Mouse (Mus musculus): Measurements from ENCODE around the gene Masp2. TPM values are rescaled to one million over a fixed set of nuclear protein-coding genes. Genes with fewer than 3 reads are reported as not detected.

Gene Masp2
- 0.34 and 0.63 TPM in 2 replicates for polyA plus RNA-seq (2015; fragmentation: Nextera tagmentation; extraction: Ambion mirVana)

DNA sequence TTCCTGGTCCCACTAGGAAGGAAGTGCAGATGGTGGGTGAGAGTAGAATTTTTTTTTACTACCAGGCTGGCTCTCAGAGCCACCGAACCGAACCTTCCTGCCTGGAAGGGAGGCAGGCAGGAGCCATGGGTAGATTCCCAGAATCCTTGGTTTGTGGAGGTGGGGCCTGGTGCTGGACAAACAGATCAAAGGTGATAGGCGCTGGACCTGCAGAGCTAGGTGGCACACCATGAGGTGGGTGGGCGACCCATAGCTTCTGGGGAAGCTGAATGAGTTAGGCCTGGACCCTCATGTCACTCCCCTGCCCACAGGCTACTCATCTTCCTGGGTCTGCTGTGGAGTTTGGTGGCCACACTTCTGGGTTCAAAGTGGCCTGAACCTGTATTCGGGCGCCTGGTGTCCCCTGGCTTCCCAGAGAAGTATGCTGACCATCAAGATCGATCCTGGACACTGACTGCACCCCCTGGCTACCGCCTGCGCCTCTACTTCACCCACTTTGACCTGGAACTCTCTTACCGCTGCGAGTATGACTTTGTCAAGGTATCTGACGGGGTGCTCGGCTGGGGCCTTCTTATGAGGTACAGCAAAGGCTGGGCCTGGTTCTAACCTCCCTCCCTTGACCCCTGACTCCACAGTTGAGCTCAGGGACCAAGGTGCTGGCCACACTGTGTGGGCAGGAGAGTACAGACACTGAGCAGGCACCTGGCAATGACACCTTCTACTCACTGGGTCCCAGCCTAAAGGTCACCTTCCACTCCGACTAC is at the start of gene Masp2:
Masp2 (plus strand) TSS at position 198 of the 764 bp plus-strand sequence.
- Histone ChIP-seq H3K36me3 (ENCODE audit: poor library complexity, severe bottlenecking) (peaks cover 22% of the 10 kb centered on the region), H3K4me2 (no peak within 1 kb of the TSS), H3K9me3 (replicated peaks) (no peaks in the 10 kb centered on the region), H3K9ac (no peak within 1 kb of the TSS), H3K4me1 (no peaks in the 10 kb centered on the region), H3K27ac (no peak within 1 kb of the TSS), H3K4me3 (no peak within 1 kb of the TSS), H3K27me3 (no peaks in the 10 kb centered on the region)
- no peak for ATAC-seq
- 90% methylated on average over 14 of the region's 14 CpGs for WGBS

DNA sequence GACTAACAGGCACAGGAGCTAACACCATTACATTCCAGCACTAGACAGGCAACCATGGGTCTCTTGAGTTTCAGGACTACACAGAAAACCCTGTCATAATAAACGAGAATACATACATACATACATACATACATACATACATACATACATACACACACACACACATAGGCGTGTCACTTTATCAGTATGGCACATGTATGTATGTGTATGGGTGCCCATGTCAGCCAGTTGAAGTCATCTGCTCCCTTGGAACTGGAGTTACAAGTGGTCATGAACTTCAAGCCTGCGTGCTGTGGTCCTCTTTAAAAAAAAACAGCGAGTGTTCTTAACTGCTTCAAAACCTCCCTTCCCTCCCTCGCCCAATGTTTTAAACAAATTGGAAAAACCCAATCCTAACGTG is 44.6 kb upstream of the Masp2 start:
- Histone ChIP-seq H3K4me2 (peak overlapping the region; percentile 73), H3K27ac (peak overlapping the region; percentile 92), H3K9ac (peak overlapping the region; percentile 94), H3K4me3 (peak overlapping the region; percentile 85), H3K27me3 (no peaks in the 10 kb centered on the region), H3K9me3 (replicated peaks) (no peaks in the 10 kb centered on the region), H3K36me3 (ENCODE audit: poor library complexity, severe bottlenecking) (peaks cover 75% of the 10 kb centered on the region), H3K4me1 (peaks cover 10% of the 10 kb centered on the region)
- 31% methylated on average over 6 of the region's 6 CpGs for WGBS
- peak; percentile 60 for ATAC-seq

DNA sequence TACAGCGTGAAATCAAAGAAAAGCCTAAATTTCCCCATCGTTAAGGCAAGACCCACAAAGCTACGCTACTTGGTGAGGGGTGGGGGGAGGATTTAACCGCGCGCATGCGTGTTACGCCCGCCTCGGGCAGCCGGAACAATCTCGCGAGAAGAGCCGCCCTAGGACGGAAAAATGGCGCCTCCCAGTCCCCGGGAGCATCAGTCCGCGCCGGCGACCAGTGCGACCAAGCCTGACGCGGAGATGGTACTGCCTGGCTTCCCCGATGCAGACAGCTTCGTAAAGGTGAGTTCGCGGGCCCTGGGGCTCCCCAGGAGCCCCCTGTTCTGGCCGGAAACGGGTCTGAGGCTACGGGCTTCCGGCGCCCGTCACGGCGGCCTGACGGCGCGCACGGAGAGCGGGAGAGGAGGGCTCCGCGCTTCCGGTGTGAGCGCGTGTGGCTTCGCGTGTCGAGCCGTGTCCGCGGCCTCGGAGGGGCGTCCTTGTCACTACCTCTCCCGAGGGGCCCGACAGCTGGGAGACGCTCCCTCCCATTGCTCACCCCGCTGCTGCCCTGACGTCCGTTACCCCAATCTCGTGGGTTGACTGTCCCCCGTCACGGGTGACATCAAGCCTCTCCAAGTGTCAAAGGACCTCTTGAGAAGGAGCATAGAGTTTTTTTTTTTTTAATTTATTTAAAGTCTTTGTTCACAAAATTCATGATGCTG is 43.9 kb upstream of the Masp2 start, which contains the start of gene Exosc10:
Exosc10 (plus strand) TSS at position 133 of the 704 bp plus-strand sequence.
- Histone ChIP-seq H3K9ac (peak within 1 kb of the TSS; percentile 94), H3K36me3 (ENCODE audit: poor library complexity, severe bottlenecking) (peaks cover 75% of the 10 kb centered on the region), H3K4me2 (peak within 1 kb of the TSS; percentile 73), H3K27me3 (no peaks in the 10 kb centered on the region), H3K27ac (peak within 1 kb of the TSS; percentile 92), H3K4me1 (peaks cover 10% of the 10 kb centered on the region), H3K9me3 (replicated peaks) (no peaks in the 10 kb centered on the region), H3K4me3 (peak within 1 kb of the TSS; percentile 85)
- WGBS, result under 1% methylated on average over 59 of the region's 63 CpGs
- peak; percentile 95 for ATAC-seq

DNA sequence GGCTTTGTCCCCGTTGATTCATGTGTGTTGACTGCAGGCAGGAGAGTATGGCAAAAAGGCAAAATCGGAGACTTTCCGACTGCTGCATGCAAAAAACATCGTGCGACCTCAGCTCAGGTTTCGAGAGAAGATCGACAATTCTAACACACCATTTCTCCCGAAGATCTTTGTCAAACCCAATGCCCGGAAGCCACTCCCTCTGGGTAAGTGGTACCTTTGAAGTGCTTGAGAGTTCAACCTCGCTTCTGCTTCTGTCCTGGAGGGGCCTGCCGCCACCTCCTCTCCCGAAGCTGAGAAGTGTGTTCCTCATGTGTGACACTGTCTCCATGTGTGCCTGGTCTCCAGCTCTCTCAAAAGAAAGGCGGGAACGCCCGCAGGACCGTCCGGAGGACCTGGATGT is 39.7 kb upstream of the Masp2 start:
- H3K9me3 ChIP-seq (replicated peaks), result no peaks in the 10 kb centered on the region
- H3K36me3 ChIP-seq (ENCODE audit: poor library complexity, severe bottlenecking), result peaks cover 78% of the 10 kb centered on the region
- H3K27ac ChIP-seq, result no peak overlapping the region
- H3K4me2 ChIP-seq, result no peak overlapping the region
- H3K27me3 ChIP-seq, result no peaks in the 10 kb centered on the region
- no peak overlapping the region for H3K9ac ChIP-seq
- peaks cover 10% of the 10 kb centered on the region for H3K4me1 ChIP-seq
- WGBS, result 95% methylated on average over 17 of the region's 17 CpGs
- no peak overlapping the region for H3K4me3 ChIP-seq
- ATAC-seq, result no peak

DNA sequence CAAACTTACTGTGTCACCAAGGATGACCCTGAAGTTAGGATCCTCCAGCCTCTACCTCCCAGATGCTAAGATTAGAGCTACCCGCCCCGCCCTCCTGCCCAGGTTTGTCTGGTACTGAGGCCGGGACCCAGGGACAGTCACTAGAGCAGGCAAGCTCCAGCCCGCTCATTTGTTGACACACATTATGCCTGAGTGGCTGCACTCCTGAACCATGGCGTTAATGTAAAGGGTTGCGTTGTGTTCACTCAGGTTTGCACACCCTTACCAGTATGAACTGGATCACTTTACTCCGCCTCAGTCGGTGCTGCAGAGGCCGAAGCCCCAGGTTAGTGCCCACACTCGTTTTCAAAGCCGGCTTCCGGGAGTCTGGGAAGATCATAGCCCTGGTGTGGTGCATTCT is 38.8 kb upstream of the Masp2 start:
- H3K36me3 ChIP-seq (ENCODE audit: poor library complexity, severe bottlenecking), result peaks cover 87% of the 10 kb centered on the region
- no peak overlapping the region for H3K27ac ChIP-seq
- no peak overlapping the region for H3K4me3 ChIP-seq
- ATAC-seq, result no peak
- H3K4me2 ChIP-seq, result no peak overlapping the region
- no peak overlapping the region for H3K9ac ChIP-seq
- no peaks in the 10 kb centered on the region for H3K27me3 ChIP-seq
- no peaks in the 10 kb centered on the region for H3K9me3 ChIP-seq (replicated peaks)
- 91% methylated on average over 12 of the region's 12 CpGs for WGBS
- peaks cover 9% of the 10 kb centered on the region for H3K4me1 ChIP-seq

DNA sequence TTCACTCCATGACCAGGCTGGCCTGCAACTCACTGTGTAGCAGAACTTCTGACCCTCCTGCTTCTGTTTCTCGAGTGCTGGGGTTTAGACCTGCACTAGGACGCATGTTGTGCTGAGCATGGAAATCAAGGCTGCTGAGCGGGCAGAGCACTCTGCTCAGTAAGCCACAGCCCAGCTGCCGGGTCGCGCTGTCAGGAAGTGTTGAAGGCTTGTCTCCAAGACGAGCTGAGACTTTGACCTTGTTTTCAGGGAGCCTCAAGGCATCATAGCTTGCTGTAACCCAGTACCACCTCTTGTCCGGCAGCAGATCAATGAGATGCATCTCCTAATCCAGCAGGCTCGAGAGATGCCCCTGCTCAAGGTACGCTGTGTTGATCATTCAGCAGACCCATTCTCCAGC is 32.2 kb upstream of the Masp2 start:
- no peak overlapping the region for H3K4me2 ChIP-seq
- no peak overlapping the region for H3K4me3 ChIP-seq
- 94% methylated on average over 10 of the region's 10 CpGs for WGBS
- no peak overlapping the region for H3K27ac ChIP-seq
- H3K9ac ChIP-seq, result no peak overlapping the region
- H3K4me1 ChIP-seq, result no peaks in the 10 kb centered on the region
- no peaks in the 10 kb centered on the region for H3K9me3 ChIP-seq (replicated peaks)
- ATAC-seq, result no peak
- H3K36me3 ChIP-seq (ENCODE audit: poor library complexity, severe bottlenecking), result peaks cover 99% of the 10 kb centered on the region
- H3K27me3 ChIP-seq, result no peaks in the 10 kb centered on the region

DNA sequence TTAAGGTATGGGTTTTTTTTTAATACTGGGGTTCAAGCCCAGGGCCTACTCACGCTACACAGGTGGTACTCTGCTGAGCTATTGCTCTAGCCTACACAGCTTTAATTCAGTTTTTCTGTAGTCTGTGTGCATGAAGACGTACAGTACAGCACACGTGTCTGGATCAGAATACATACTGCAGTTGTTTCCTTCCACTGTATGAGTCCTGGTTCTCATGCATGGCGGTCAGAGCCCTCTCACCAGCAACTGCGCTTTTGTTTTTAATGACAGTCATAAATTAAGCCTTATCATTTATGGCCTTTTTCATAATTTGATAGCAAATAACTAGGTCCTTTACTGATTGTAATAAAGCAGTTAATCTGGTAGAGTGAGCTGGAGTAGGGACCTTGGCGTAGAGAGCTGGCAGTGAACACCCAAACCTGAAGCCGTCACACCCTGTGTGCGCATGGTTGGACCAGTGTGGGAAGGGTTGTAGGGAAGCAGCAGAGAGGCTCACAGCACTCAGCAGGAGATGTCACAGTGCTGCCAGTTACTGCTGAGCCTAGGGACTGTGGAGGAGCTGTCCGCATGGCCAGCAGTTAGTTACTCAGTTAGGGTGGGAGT is 31.6 kb upstream of the Masp2 start:
- H3K4me2 ChIP-seq, result no peak overlapping the region
- no peaks in the 10 kb centered on the region for H3K9me3 ChIP-seq (replicated peaks)
- 96% methylated on average over 9 of the region's 9 CpGs for WGBS
- H3K27me3 ChIP-seq, result no peaks in the 10 kb centered on the region
- no peaks in the 10 kb centered on the region for H3K4me1 ChIP-seq
- H3K36me3 ChIP-seq (ENCODE audit: poor library complexity, severe bottlenecking), result peaks cover 99% of the 10 kb centered on the region
- no peak overlapping the region for H3K9ac ChIP-seq
- no peak for ATAC-seq
- no peak overlapping the region for H3K27ac ChIP-seq
- H3K4me3 ChIP-seq, result no peak overlapping the region

DNA sequence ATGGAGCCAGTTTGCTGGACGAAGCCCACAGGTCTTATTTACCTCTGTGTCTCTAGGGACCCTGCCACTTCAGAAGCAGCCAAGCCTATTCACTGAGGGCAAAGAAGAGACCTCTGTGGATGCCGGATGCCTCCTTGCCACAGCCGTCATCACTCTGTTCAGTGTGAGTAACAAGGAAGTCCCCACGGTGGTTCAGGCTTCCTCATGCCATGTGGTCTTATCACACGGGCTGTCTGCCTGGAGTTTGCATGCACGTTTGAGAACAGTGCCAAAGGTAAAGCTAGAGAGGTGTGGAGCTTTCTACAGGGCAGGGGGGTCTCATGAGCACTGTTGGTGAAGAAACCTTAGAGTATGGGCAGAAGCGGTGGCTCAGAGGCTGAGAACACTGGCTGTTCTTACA is 29.1 kb upstream of the Masp2 start:
- H3K9ac ChIP-seq, result no peak overlapping the region
- WGBS, result 93% methylated on average over 7 of the region's 7 CpGs
- H3K36me3 ChIP-seq (ENCODE audit: poor library complexity, severe bottlenecking), result peaks cover 99% of the 10 kb centered on the region
- no peaks in the 10 kb centered on the region for H3K27me3 ChIP-seq
- no peak overlapping the region for H3K4me2 ChIP-seq
- no peak overlapping the region for H3K27ac ChIP-seq
- no peaks in the 10 kb centered on the region for H3K9me3 ChIP-seq (replicated peaks)
- H3K4me3 ChIP-seq, result no peak overlapping the region
- no peaks in the 10 kb centered on the region for H3K4me1 ChIP-seq
- no peak for ATAC-seq

DNA sequence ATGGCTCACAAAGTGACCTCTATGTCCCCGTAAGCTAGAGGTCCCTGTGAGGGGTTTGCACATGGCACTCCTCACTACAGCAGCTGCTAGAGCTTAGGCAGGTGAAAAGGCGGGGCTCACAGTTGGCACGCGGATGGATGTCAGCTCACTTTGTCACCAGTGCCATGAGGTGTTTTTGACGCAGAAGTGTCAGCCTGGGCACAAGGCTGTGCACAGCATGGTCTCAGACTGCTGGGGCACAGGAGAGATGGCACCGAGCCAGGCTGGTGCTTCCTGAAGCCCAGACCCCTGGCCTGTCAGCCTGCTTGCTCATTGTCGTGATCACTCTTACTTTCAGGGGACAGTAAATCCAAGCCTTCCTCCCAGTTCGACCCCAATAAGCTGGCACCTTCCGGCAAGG is 21.6 kb upstream of the Masp2 start:
- WGBS, result 92% methylated on average over 9 of the region's 9 CpGs
- no peak for ATAC-seq

DNA sequence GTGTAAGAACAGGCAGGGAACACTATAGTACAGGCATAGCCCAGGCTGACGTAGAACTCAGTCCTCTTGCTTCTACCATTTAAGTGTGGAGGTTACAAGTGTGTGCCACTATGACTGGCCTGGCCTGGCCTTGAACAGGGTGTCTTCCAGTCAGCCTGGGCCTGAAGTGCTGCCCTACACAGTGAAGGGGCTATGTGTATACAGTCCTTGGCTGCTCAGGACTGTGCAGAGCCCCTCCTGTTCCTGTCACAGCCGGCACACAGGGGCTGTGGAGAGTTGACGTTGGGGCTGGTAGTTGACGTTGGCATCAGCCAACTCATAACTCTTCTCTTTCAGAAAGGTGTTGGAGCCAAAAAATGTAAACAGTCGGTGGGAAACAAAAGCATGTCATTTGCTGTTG is 20.9 kb upstream of the Masp2 start:
- Histone ChIP-seq H3K27me3 (no peaks in the 10 kb centered on the region), H3K9ac (no peak overlapping the region), H3K36me3 (ENCODE audit: poor library complexity, severe bottlenecking) (peaks cover 71% of the 10 kb centered on the region), H3K27ac (no peak overlapping the region), H3K4me1 (no peaks in the 10 kb centered on the region), H3K4me3 (no peak overlapping the region), H3K9me3 (replicated peaks) (no peaks in the 10 kb centered on the region), H3K4me2 (no peak overlapping the region)
- no peak for ATAC-seq
- 92% methylated on average over 5 of the region's 5 CpGs for WGBS

More for the DNA sequence above, 21.6 kb upstream of the Masp2 start:
- Histone ChIP-seq H3K4me3 (no peak overlapping the region), H3K36me3 (ENCODE audit: poor library complexity, severe bottlenecking) (peaks cover 77% of the 10 kb centered on the region), H3K27ac (no peak overlapping the region), H3K9ac (no peak overlapping the region), H3K4me2 (no peak overlapping the region), H3K4me1 (no peaks in the 10 kb centered on the region), H3K27me3 (no peaks in the 10 kb centered on the region), H3K9me3 (replicated peaks) (no peaks in the 10 kb centered on the region)

DNA sequence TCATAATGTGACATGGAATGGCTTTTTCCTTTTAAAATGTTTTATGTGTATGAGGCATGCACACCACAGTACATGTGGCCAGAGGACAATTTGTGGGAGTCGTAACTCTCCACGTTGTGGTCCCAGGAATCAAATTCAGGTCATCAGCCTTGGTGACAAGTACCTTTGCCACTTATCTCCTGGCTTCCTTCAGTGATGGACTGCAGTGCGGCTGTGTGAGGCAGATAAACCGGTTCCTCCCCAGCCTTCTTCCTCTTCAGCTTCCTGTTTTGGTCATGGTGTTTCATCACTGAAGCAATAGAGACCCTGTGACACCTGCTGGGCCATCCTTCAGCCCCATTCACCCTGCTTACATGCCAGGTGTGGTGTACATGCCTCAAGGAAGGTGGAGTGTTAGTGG is 19.1 kb upstream of the Masp2 start:
- no peaks in the 10 kb centered on the region for H3K4me1 ChIP-seq
- no peaks in the 10 kb centered on the region for H3K27me3 ChIP-seq
- no peak overlapping the region for H3K27ac ChIP-seq
- H3K9ac ChIP-seq, result no peak overlapping the region
- peaks cover 53% of the 10 kb centered on the region for H3K36me3 ChIP-seq (ENCODE audit: poor library complexity, severe bottlenecking)
- no peaks in the 10 kb centered on the region for H3K9me3 ChIP-seq (replicated peaks)
- H3K4me3 ChIP-seq, result no peak overlapping the region
- ATAC-seq, result no peak
- WGBS, result 90% methylated on average over 4 of the region's 4 CpGs
- no peak overlapping the region for H3K4me2 ChIP-seq

DNA sequence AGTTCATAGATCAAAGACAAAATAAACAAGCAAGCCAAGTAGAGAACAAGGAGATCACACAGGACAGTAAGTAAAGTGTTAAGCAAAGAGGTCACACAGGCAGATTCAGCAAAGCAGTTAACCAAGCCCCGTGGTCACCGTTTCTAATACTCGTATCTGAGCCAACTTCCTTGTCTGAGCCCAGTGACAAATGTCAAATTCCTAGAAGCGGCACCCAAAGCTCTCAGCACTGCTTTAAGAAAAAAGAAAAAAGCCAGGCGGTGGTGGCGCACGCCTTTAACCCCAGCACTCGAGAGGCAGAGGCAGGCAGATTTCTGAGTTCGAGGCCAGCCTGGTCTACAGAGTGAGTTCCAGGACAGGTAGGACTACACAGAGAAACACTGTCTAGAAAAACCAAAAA is 15.7 kb upstream of the Masp2 start:
- no peak overlapping the region for H3K27ac ChIP-seq
- no peak overlapping the region for H3K4me2 ChIP-seq
- H3K4me3 ChIP-seq, result no peak overlapping the region
- H3K36me3 ChIP-seq (ENCODE audit: poor library complexity, severe bottlenecking), result peaks cover 19% of the 10 kb centered on the region
- WGBS, result 83% methylated on average over 9 of the region's 9 CpGs
- no peaks in the 10 kb centered on the region for H3K9me3 ChIP-seq (replicated peaks)
- no peak overlapping the region for H3K9ac ChIP-seq
- no peaks in the 10 kb centered on the region for H3K27me3 ChIP-seq
- H3K4me1 ChIP-seq, result peaks cover 7% of the 10 kb centered on the region
- no peak for ATAC-seq
